Mouse (Mus musculus): ENCODE results near the gene Scarf1. TPM values are rescaled to one million over a fixed set of nuclear protein-coding genes. Genes with fewer than 3 reads are reported as not detected.

The Scarf1 gene
- 14.3 and 15.1 TPM in 2 replicates for polyA plus RNA-seq (2012; rRNA removed)

GRCm38 (mm10) chr11:75513336-75513735, at the start of gene Scarf1:
Scarf1 (plus strand) TSS chr11:75513540.

GRCm38 (mm10) chr11:75486601-75487285, 26.6 kb upstream of the Scarf1 start, which contains the start of gene Prpf8:
Prpf8 (plus strand) TSS chr11:75486816.

GRCm38 (mm10) chr11:75509741-75510626, 3.4 kb upstream of the Scarf1 start, which contains the start of gene Rilp:
Rilp (plus strand) TSS chr11:75510094.

GRCm38 (mm10) chr11:75531469-75532242, 18.3 kb downstream of the Scarf1 start, which contains the start of gene Slc43a2:
Slc43a2 (plus strand) TSS chr11:75531694.

Other genes with a start within 250 kb of the Scarf1 start
- 9.9 and 14.4 TPM in 2 replicates for gene Rpa1, start 165.2 kb upstream of the Scarf1 start, polyA plus RNA-seq (2012; rRNA removed)
- 2.6 and 4.5 TPM in 2 replicates for gene Smyd4, start 165.1 kb upstream of the Scarf1 start, polyA plus RNA-seq (2012; rRNA removed)
- 27.8 and 32.3 TPM in 2 replicates for gene Serpinf1, start 90.8 kb upstream of the Scarf1 start, polyA plus RNA-seq (2012; rRNA removed)
- 0.88 and 1.9 TPM in 2 replicates for gene Serpinf2, start 73.9 kb upstream of the Scarf1 start, polyA plus RNA-seq (2012; rRNA removed)
- 20.5 and 24.9 TPM in 2 replicates for gene Wdr81, start 58.8 kb upstream of the Scarf1 start, polyA plus RNA-seq (2012; rRNA removed)
- gene Tlcd2, start 51.8 kb upstream of the Scarf1 start, polyA plus RNA-seq (2012; rRNA removed), result 14.5 and 19.6 TPM in 2 replicates
- 48.5 and 53.9 TPM in 2 replicates for gene Prpf8, start 26.7 kb upstream of the Scarf1 start, polyA plus RNA-seq (2012; rRNA removed)
- 12.3 and 13.1 TPM in 2 replicates for gene Rilp, start 3.4 kb upstream of the Scarf1 start, polyA plus RNA-seq (2012; rRNA removed)
- 18.6 and 19.8 TPM in 2 replicates for gene Slc43a2, start 18.2 kb downstream of the Scarf1 start, polyA plus RNA-seq (2012; rRNA removed)
- 55.8 and 70.1 TPM in 2 replicates for gene Pitpna, start 74.6 kb downstream of the Scarf1 start, polyA plus RNA-seq (2012; rRNA removed)
- 38.6 and 40.4 TPM in 2 replicates for gene Inpp5k, start 117.4 kb downstream of the Scarf1 start, polyA plus RNA-seq (2012; rRNA removed)
- 73.3 and 74.1 TPM in 2 replicates for gene Myo1c, start 137.0 kb downstream of the Scarf1 start, polyA plus RNA-seq (2012; rRNA removed)
- gene Crk, start 165.7 kb downstream of the Scarf1 start, polyA plus RNA-seq (2012; rRNA removed), result 198 and 236 TPM in 2 replicates
- 74.0 and 89.2 TPM in 2 replicates for gene Ywhae, start 219.3 kb downstream of the Scarf1 start, polyA plus RNA-seq (2012; rRNA removed)